Mouse (Mus musculus): ENCODE measurements around the gene Vps25. TPM values are rescaled to one million over a fixed set of nuclear protein-coding genes. Genes with fewer than 3 reads are reported as not detected.
A peak's percentile ranks its signal among the peaks of the same experiment; 100 is the strongest.

The Vps25 gene
- polyA plus RNA-seq, 1 experiment from 2014 or later: 128 TPM

- Histone ChIP-seq H3K36me3 (ENCODE audit: inconsistent target) (peaks cover 13% of the 10 kb centered on the region; the same call in 1 of the 2 replicates), H3K79me2 (ENCODE audit: inconsistent target) (no peaks in the 10 kb centered on the region; the same call in 1 of the 2 replicates), H3K4me3 (ENCODE audit: inconsistent target) (peak overlapping the region; percentile 89), H3K27ac (peak overlapping the region; percentile 62)
- 7% methylated on average over 7 of the region's 7 CpGs for WGBS (ENCODE audit: missing documents)
Measured at GRCm38 (mm10) chr11:101252941-101253340, 566 bp upstream of the Vps25 start.

GRCm38 (mm10) chr11:101255826-101256775 lies 2.6 kb downstream of the Vps25 start:
- Histone ChIP-seq H3K4me3 (ENCODE audit: inconsistent target) (no peak overlapping the region), H3K27ac (no peak overlapping the region), H3K36me3 (ENCODE audit: inconsistent target) (peaks cover 26% of the 10 kb centered on the region; the same call in 1 of the 2 replicates), H3K79me2 (ENCODE audit: inconsistent target) (no peaks in the 10 kb centered on the region; the same call in 1 of the 2 replicates)
- 96% methylated on average over 13 of the region's 13 CpGs for WGBS (ENCODE audit: missing documents)

- peaks cover 26% of the 10 kb centered on the region; the same call in 1 of the 2 replicates for H3K36me3 ChIP-seq (ENCODE audit: inconsistent target)
- H3K27ac ChIP-seq: no peak overlapping the region
- H3K79me2 ChIP-seq (ENCODE audit: inconsistent target): no peaks in the 10 kb centered on the region
- H3K4me3 ChIP-seq (ENCODE audit: inconsistent target): no peak overlapping the region
- WGBS (ENCODE audit: missing documents): 81% methylated on average over 6 of the region's 6 CpGs
Measured at GRCm38 (mm10) chr11:101259261-101259712, 5.8 kb downstream of the Vps25 start.

GRCm38 (mm10) chr11:101259948-101260825 lies 6.7 kb downstream of the Vps25 start, which contains the start of gene Wnk4:
TSS of gene Wnk4 (plus strand) at chr11:101260567.
- Histone ChIP-seq H3K4me3 (ENCODE audit: inconsistent target) (no peak within 1 kb of the TSS), H3K27ac (no peak within 1 kb of the TSS), H3K79me2 (ENCODE audit: inconsistent target) (no peaks in the 10 kb centered on the region), H3K36me3 (ENCODE audit: inconsistent target) (peaks cover 26% of the 10 kb centered on the region; the same call in 1 of the 2 replicates)
- 3% methylated on average over 43 of the region's 43 CpGs for WGBS (ENCODE audit: missing documents)

GRCm38 (mm10) chr11:101260826-101261380 lies 7.4 kb downstream of the Vps25 start:
- Histone ChIP-seq H3K36me3 (ENCODE audit: inconsistent target) (peaks cover 25% of the 10 kb centered on the region; the same call in 1 of the 2 replicates), H3K4me3 (ENCODE audit: inconsistent target) (no peak overlapping the region), H3K79me2 (ENCODE audit: inconsistent target) (no peaks in the 10 kb centered on the region), H3K27ac (no peak overlapping the region)
- WGBS (ENCODE audit: missing documents): 4% methylated on average over 29 of the region's 30 CpGs

GRCm38 (mm10) chr11:101262272-101262967 lies 8.9 kb downstream of the Vps25 start:
- H3K4me3 ChIP-seq (ENCODE audit: inconsistent target): no peak overlapping the region

GRCm38 (mm10) chr11:101263138-101263988 lies 9.9 kb downstream of the Vps25 start:
- H3K36me3 ChIP-seq (ENCODE audit: inconsistent target): peaks cover 9% of the 10 kb centered on the region; the same call in 1 of the 2 replicates
- H3K27ac ChIP-seq: no peak overlapping the region
- 19% methylated on average over 32 of the region's 32 CpGs for WGBS (ENCODE audit: missing documents)
- H3K79me2 ChIP-seq (ENCODE audit: inconsistent target): no peaks in the 10 kb centered on the region
- no peak overlapping the region for H3K4me3 ChIP-seq (ENCODE audit: inconsistent target)

More at GRCm38 (mm10) chr11:101262272-101262967, 8.9 kb downstream of the Vps25 start:
- no peak overlapping the region for H3K27ac ChIP-seq
- 12% methylated on average over 22 of the region's 24 CpGs for WGBS (ENCODE audit: missing documents)
- peaks cover 17% of the 10 kb centered on the region; the same call in 1 of the 2 replicates for H3K36me3 ChIP-seq (ENCODE audit: inconsistent target)
- no peaks in the 10 kb centered on the region for H3K79me2 ChIP-seq (ENCODE audit: inconsistent target)

- Histone ChIP-seq H3K4me3 (ENCODE audit: inconsistent target) (no peak overlapping the region), H3K79me2 (ENCODE audit: inconsistent target) (no peaks in the 10 kb centered on the region), H3K27ac (no peak overlapping the region), H3K36me3 (ENCODE audit: inconsistent target) (peaks cover 4% of the 10 kb centered on the region; the same call in 1 of the 2 replicates)
- 54% methylated on average over 3 of the region's 3 CpGs for WGBS (ENCODE audit: missing documents)
Measured at GRCm38 (mm10) chr11:101263989-101264280, 10.4 kb downstream of the Vps25 start.

GRCm38 (mm10) chr11:101264954-101265471 lies 11.5 kb downstream of the Vps25 start:
- Histone ChIP-seq H3K4me3 (ENCODE audit: inconsistent target) (no peak overlapping the region), H3K79me2 (ENCODE audit: inconsistent target) (no peaks in the 10 kb centered on the region), H3K27ac (no peak overlapping the region), H3K36me3 (ENCODE audit: inconsistent target) (no peaks in the 10 kb centered on the region)
- WGBS (ENCODE audit: missing documents): 13% methylated on average over 31 of the region's 31 CpGs

GRCm38 (mm10) chr11:101265906-101266305 lies 12.4 kb downstream of the Vps25 start:
- Histone ChIP-seq H3K27ac (no peak overlapping the region), H3K79me2 (ENCODE audit: inconsistent target) (no peaks in the 10 kb centered on the region), H3K36me3 (ENCODE audit: inconsistent target) (no peaks in the 10 kb centered on the region), H3K4me3 (ENCODE audit: inconsistent target) (no peak overlapping the region)
- WGBS (ENCODE audit: missing documents): 58% methylated on average over 6 of the region's 6 CpGs

GRCm38 (mm10) chr11:101269577-101270116 lies 16.1 kb downstream of the Vps25 start:
- Histone ChIP-seq H3K27ac (no peak overlapping the region), H3K4me3 (ENCODE audit: inconsistent target) (no peak overlapping the region), H3K36me3 (ENCODE audit: inconsistent target) (no peaks in the 10 kb centered on the region), H3K79me2 (ENCODE audit: inconsistent target) (no peaks in the 10 kb centered on the region)
- WGBS (ENCODE audit: missing documents): 51% methylated on average over 10 of the region's 10 CpGs

- Histone ChIP-seq H3K36me3 (ENCODE audit: inconsistent target) (no peaks in the 10 kb centered on the region), H3K27ac (no peak overlapping the region), H3K4me3 (ENCODE audit: inconsistent target) (no peak overlapping the region), H3K79me2 (ENCODE audit: inconsistent target) (peaks cover 2% of the 10 kb centered on the region; the same call in 1 of the 2 replicates)
- 81% methylated on average over 3 of the region's 3 CpGs for WGBS (ENCODE audit: missing documents)
Measured at GRCm38 (mm10) chr11:101272446-101272845, 18.9 kb downstream of the Vps25 start.

Data from macrophage (primary cell).